Mouse (Mus musculus) megakaryocyte, adult 5-6 weeks (primary cell): ENCODE measurements around the gene Slc35e1. TPM values are rescaled to one million over a fixed set of nuclear protein-coding genes. Genes with fewer than 3 reads are reported as not detected.

Source experiments
- total RNA-seq, 2 experiments: library from RNA; stranded (forward) in 1 of 2; stranded (reverse) in 1 of 2; fragments of 153-499, 151-499 nt in 1 of 2; fragments of 221-1000, 200-1000 nt in 1 of 2; gene quantifications; 2 replicates each; pipeline versions ENCODE4 v1.2.3 to v1.2.4; 2015 to 2017

Gene Slc35e1
- total RNA-seq, 2 experiments from 2014 or later: 45.7 to 50.7 TPM

Other genes starting within 250 kb of the Slc35e1 start
- gene Gm10282, start 187.4 kb downstream of the Slc35e1 start, total RNA-seq (2015): 40.0 and 43.6 TPM in 2 replicates
- 40.6 and 43.1 TPM in 2 replicates for gene Gm10282, start 187.4 kb downstream of the Slc35e1 start, total RNA-seq (2017)
- 70.6 and 72.1 TPM in 2 replicates for gene Klf2, start 173.6 kb downstream of the Slc35e1 start, total RNA-seq (2015)
- 18.9 and 25.5 TPM in 2 replicates for gene Klf2, start 173.6 kb downstream of the Slc35e1 start, total RNA-seq (2017)
- gene Eps15l1, start 71.2 kb downstream of the Slc35e1 start, total RNA-seq (2015): 45.7 and 53.4 TPM in 2 replicates
- gene Eps15l1, start 71.2 kb downstream of the Slc35e1 start, total RNA-seq (2017): 41.9 and 46.5 TPM in 2 replicates
- gene Calr3, start 48.7 kb downstream of the Slc35e1 start, total RNA-seq (2015): 0.62 TPM in 1 of 2 replicates, not detected in the other
- gene Calr3, start 48.7 kb downstream of the Slc35e1 start, total RNA-seq (2017): 0.49 TPM in 1 of 2 replicates, not detected in the other
- gene 1700030K09Rik, start 48.7 kb downstream of the Slc35e1 start, total RNA-seq (2015): 0.89 and 1.5 TPM in 2 replicates
- 2.8 and 3.0 TPM in 2 replicates for gene 1700030K09Rik, start 48.7 kb downstream of the Slc35e1 start, total RNA-seq (2017)
- 55.9 and 63.0 TPM in 2 replicates for gene Cherp, start 17.4 kb downstream of the Slc35e1 start, total RNA-seq (2015)
- gene Cherp, start 17.4 kb downstream of the Slc35e1 start, total RNA-seq (2017): 5.9 and 21.8 TPM in 2 replicates
- gene Med26, start 55.7 kb upstream of the Slc35e1 start, total RNA-seq (2015): 6.6 and 6.8 TPM in 2 replicates
- gene Med26, start 55.7 kb upstream of the Slc35e1 start, total RNA-seq (2017): 4.2 and 4.7 TPM in 2 replicates
- gene Smim7, start 78.5 kb upstream of the Slc35e1 start, total RNA-seq (2015): 48.7 and 55.8 TPM in 2 replicates
- gene Smim7, start 78.5 kb upstream of the Slc35e1 start, total RNA-seq (2017): 43.2 and 61.5 TPM in 2 replicates
- gene Tmem38a, start 79.4 kb upstream of the Slc35e1 start, total RNA-seq (2015): 3.7 and 5.6 TPM in 2 replicates
- 3.8 and 5.0 TPM in 2 replicates for gene Tmem38a, start 79.4 kb upstream of the Slc35e1 start, total RNA-seq (2017)
- 0.09 and 0.11 TPM in 2 replicates for gene Nwd1, start 154.1 kb upstream of the Slc35e1 start, total RNA-seq (2015)
- 0.55 and 0.61 TPM in 2 replicates for gene Nwd1, start 154.1 kb upstream of the Slc35e1 start, total RNA-seq (2017)
- gene Sin3b, start 230.7 kb upstream of the Slc35e1 start, total RNA-seq (2015): 93.7 and 101 TPM in 2 replicates
- 84.6 and 102 TPM in 2 replicates for gene Sin3b, start 230.7 kb upstream of the Slc35e1 start, total RNA-seq (2017)